Mouse (Mus musculus) MEL (cell line): ENCODE data around the gene Ggt5.

Experiments
- BHLHE40 ChIP-seq: IDR thresholded peaks from 2 replicates; pipeline ENCODE4 v1.6.1; 2012; ENCODE audit warnings: low read depth, mild to moderate bottlenecking, inconsistent platforms, low read length, improper control_type of control experiment, borderline replicate concordance
- CHD1 ChIP-seq: IDR thresholded peaks from 2 replicates; pipeline ENCODE4 v1.6.1; 2012; ENCODE audit warnings: low read depth, mild to moderate bottlenecking, inconsistent platforms, low read length, improper control_type of control experiment
- CHD2 ChIP-seq: IDR thresholded peaks from 2 replicates; pipeline ENCODE4 v1.6.1; 2011; ENCODE audit warnings: low read length, improper control_type of control experiment
- CTCF ChIP-seq, 3 experiments: IDR thresholded peaks in 2 of 3; conservative IDR thresholded peaks in 1 of 3; 2 replicates each; pipeline ENCODE4 v1.5.1; 2011 to 2012; ENCODE audit warnings: low read length in 3 of 3, low read depth in 2 of 3, mild to moderate bottlenecking in 2 of 3, improper control_type of control experiment in 1 of 3, inconsistent platforms in 1 of 3, mixed read lengths in 1 of 3, moderate library complexity in 1 of 3; ENCODE audit not compliant: control insufficient read depth in 1 of 3, insufficient read depth in 1 of 3, poor library complexity in 1 of 3, severe bottlenecking in 1 of 3
- E2F4 ChIP-seq: IDR thresholded peaks from 2 replicates; pipeline ENCODE4 v1.6.1; 2011; ENCODE audit warnings: low read depth, low read length, improper control_type of control experiment, borderline replicate concordance
- EP300 ChIP-seq, 2 experiments: IDR thresholded peaks; 2 replicates each; pipeline ENCODE4 v1.6.1; 2011; ENCODE audit warnings: improper control_type of control experiment in 2 of 2, low read length in 2 of 2, low read depth in 1 of 2, mild to moderate bottlenecking in 1 of 2
- GABPA ChIP-seq: IDR thresholded peaks from 2 replicates; pipeline ENCODE4 v1.6.1; 2012; ENCODE audit warnings: low read depth, mild to moderate bottlenecking, inconsistent platforms, low read length, improper control_type of control experiment, moderate library complexity
- GATA1 ChIP-seq: IDR thresholded peaks from 2 replicates; pipeline ENCODE4 v1.6.1; 2011; ENCODE audit warnings: low read depth, low read length, improper control_type of control experiment
- POLR2A ChIP-seq, 2 experiments: IDR thresholded peaks; 2 replicates each; pipeline ENCODE4 v1.6.1; 2011 to 2012; ENCODE audit warnings: low read length in 2 of 2, mild to moderate bottlenecking in 2 of 2, control low read depth in 1 of 2, improper control_type of control experiment in 1 of 2, low read depth in 1 of 2, moderate library complexity in 1 of 2; ENCODE audit not compliant: control insufficient read depth in 1 of 2, insufficient read depth in 1 of 2, poor library complexity in 1 of 2
- SIN3A ChIP-seq: IDR thresholded peaks from 2 replicates; pipeline ENCODE4 v1.6.1; 2012; ENCODE audit warnings: low read length, improper control_type of control experiment, inconsistent platforms
- SMC3 ChIP-seq: IDR thresholded peaks from 2 replicates; pipeline ENCODE4 v1.6.1; 2011; ENCODE audit warnings: low read depth, low read length, improper control_type of control experiment
- TAL1 ChIP-seq: IDR thresholded peaks from 2 replicates; pipeline ENCODE4 v1.6.1; 2012; ENCODE audit warnings: mild to moderate bottlenecking, inconsistent platforms, low read length, moderate library complexity, mixed read lengths
- TBP ChIP-seq: IDR thresholded peaks from 2 replicates; pipeline ENCODE4 v1.8.0; 2011; ENCODE audit warnings: low read depth, low read length, improper control_type of control experiment
- USF1 ChIP-seq: IDR thresholded peaks from 2 replicates; pipeline ENCODE4 v1.6.1; 2014; ENCODE audit warnings: low read depth, mild to moderate bottlenecking, inconsistent platforms, low read length, improper control_type of control experiment, moderate library complexity

- TF ChIP-seq TBP (no peak), CTCF (IDR thresholded peaks at IDR 0.05 in 2 of 3, conservative IDR thresholded peaks at IDR 0.05 in 1 of 3; ENCODE audit: control insufficient read depth in 1 of 3, insufficient read depth in 1 of 3, low read depth in 2 of 3, low read length in 3 of 3, poor library complexity in 1 of 3, severe bottlenecking in 1 of 3) (no peak), USF1 (no peak), GATA1 (no peak), POLR2A (IDR thresholded peaks at IDR 0.05; ENCODE audit: control insufficient read depth in 1 of 2, insufficient read depth in 1 of 2, low read depth in 1 of 2, low read length in 2 of 2, poor library complexity in 1 of 2) (no peak), EP300 (IDR thresholded peaks at IDR 0.05; ENCODE audit: low read depth in 1 of 2, low read length in 2 of 2) (no peak), CHD2 (no peak), E2F4 (no peak), GABPA (no peak), TAL1 (no peak), SMC3 (no peak), BHLHE40 (no peak), SIN3A (no peak), CHD1 (no peak)
Observed at GRCm38 (mm10) chr10:75589651-75590050, 511 bp downstream of the Ggt5 start.
